Mouse (Mus musculus): ENCODE data around the gene Kmt2a. TPM values are rescaled to one million over a fixed set of nuclear protein-coding genes. Genes with fewer than 3 reads are reported as not detected.
"Not testable (repeated sequence)": the region's sequence is repeated elsewhere in the genome, so short reads cannot be mapped to it uniquely, and the experiment has no call there.

The Kmt2a gene
- total RNA-seq, 2 experiments from 2014 or later = 22.9 to 23.5 TPM

DNA sequence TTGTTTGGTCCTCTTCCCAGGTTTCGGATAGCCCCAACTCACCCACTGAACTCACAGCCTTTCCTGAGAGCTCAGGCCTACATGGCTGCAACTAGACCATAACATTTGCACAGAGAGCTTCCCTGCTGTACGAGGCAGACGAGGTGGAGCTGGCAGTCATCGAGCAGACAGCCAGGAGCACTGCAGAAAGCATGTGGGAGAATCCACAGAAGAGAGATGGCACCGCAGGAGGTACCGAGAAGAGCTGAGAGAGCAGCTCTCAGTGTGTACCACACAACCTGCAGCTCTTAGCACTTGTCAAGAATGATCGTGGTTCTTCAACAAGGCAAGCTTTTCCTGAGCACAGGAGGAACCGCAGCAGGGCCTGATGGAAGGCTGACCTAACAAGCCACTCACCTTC is 66.9 kb downstream of the Kmt2a start:
- no peak for DNase-seq

- DNase-seq = no peak
Observed at GRCm38 (mm10) chr9:44810316-44810715, 70.8 kb downstream of the Kmt2a start.

GRCm38 (mm10) chr9:44807778-44808177 is 73.3 kb downstream of the Kmt2a start:
- no peak for DNase-seq

DNA sequence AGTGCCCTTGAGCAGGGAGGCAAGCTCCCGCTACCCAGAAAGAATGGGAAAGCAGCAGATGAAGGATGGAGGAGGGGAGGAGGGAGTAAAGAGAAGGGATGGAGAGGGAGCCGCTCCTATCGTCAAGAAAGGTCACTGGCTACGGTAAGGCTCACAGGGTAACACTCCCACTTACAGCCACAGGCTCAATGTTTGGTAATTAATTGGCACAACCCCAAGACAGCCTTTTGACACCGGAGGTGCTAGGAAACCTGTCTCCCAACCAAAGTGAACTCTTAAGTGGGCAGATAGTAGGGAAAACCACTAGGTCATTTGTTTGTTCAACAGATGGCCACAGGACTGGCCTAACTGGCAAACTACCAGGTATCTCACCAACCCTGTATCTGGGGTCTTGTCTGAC is 74.0 kb downstream of the Kmt2a start:
- no peak for DNase-seq

DNA sequence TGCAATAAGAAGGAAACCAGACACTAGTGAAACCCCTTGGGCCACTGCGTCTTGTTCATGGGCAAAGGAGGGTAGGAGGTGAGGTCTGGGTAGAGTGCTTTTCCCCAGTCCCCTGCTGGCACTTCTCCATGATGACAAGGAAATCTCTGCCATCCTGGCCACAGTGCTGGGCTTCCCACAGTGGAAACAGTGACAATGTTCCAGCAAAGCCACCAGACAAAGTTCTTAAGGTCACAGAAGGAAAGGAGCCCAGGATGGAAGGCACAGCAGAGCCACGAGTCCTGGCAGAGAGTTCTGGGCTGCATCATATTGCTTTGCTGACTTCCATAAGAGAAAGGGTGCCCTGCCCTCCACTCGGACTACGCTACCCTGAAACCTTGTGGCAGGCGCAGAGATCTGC is 75.6 kb downstream of the Kmt2a start:
- no peak for DNase-seq

DNA sequence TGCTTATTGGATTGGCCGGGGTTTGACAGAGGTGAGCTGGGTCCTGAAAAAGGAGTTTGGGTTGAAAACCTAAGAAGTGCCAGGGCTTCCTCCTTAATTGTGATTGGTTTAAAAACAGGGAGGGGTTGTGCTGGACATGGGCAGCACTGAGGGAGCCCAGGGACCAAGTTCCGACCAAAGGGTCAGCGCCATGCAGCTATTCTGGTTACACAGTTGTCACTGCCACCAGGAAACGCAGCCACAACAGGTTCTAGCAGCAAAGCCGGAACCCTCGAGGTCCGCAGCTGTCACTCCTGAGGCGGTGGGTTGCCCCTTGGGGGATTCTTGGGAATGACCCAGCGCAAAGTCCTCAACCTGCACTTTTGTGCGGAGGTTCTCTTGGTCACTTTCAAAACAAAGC is 76.4 kb downstream of the Kmt2a start:
- DNase-seq = no peak

DNA sequence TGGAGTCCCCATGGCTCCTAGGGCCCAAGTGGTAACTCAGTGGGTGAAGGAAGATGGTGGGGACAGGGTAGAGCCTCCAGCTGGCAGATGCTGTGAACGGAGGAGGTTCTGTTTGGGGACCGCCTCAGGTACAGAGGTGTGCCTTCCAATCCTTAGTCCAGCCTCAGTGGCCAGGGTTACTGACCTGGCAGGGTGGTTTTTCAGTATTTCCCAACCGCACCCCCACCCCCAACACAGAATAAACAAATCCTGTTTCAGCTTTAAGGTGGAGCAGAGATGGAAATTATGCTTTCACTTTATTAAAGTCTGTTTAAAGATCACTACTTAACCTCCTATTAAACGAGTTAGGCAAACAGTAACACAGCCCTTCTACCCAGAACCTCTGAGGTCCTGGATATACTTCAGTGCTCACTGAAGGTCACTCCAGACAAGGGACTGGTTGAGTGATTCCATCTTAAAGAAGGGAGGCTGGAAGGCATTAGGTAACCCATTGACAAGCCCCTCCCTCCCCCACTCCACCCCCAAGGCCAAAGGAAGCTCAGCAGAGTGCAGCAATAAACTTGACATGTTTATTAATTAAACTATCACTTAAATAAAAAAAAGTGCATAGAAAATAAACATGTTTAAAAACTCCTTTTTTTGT is 78.2 kb downstream of the Kmt2a start, which contains the start of gene Ttc36:
Ttc36 (minus strand) TSS at position 265 of the 643 bp plus-strand sequence.
- DNase-seq = no peak

DNA sequence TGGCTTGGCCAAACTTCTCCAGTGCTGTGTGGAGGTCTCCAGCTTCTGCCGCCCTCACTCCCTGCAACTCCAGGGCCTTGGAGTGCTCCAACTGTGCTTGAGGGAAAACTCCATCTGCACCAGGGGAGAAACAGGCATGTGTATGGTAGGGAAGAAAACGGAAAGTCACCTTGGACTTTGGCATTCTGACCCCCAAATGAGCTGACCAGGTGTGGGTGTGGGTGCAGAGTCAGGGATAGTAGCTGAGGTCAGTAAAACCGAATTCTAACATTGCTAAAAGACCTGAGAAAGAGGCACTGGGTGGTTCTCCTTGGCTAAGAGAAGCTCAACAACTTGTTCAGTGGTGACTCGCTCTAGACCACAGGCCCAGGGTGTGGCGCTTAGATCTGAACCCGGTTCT is 79.4 kb downstream of the Kmt2a start:
- DNase-seq = no peak

DNA sequence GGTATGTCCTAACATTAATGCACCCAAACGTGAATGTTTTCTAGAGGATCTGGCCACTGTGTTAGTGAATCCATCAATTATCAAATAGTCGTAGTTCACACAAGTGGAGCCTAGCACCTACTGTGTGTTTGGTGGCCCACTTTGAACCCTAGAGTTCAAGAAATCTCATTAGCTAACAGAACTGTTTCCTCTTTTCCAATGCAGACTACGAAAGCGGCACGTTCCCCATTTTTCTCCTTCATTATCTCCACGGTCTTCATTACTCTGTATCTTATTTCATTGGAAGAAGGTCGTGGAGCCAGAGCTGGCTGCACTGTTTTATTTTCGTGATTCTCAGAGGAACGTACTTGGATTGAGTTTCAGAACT is 81.2 kb downstream of the Kmt2a start:
- no peak for DNase-seq

- DNase-seq = peak; percentile 83
Observed at GRCm38 (mm10) chr9:44799102-44799957, 81.8 kb downstream of the Kmt2a start, which contains the start of gene Tmem25. Gene Tmem25 (minus strand): TSS chr9:44799307.

DNA sequence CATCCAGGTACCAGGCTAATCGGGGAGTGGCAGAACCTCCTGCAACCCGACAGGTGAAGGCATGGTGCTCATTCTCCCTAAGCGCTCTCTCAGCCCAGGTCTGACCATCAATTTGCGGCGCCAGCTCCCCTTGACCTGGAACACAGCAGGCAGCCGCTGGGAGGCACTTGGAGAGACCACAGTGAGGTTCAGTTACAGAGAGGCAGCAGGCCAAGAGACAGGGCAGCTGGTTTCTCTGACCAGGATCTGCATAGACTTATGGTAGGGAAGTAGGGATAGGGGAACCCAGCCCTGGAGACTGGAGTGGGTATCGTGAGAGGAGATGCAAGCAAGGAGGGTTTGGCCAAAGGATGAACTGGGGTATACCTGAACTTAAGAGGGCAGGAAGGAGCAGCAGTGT is 82.8 kb downstream of the Kmt2a start:
- DNase-seq = no peak

- DNase-seq = no peak
Observed at GRCm38 (mm10) chr9:44792842-44793241, 88.3 kb downstream of the Kmt2a start.

DNA sequence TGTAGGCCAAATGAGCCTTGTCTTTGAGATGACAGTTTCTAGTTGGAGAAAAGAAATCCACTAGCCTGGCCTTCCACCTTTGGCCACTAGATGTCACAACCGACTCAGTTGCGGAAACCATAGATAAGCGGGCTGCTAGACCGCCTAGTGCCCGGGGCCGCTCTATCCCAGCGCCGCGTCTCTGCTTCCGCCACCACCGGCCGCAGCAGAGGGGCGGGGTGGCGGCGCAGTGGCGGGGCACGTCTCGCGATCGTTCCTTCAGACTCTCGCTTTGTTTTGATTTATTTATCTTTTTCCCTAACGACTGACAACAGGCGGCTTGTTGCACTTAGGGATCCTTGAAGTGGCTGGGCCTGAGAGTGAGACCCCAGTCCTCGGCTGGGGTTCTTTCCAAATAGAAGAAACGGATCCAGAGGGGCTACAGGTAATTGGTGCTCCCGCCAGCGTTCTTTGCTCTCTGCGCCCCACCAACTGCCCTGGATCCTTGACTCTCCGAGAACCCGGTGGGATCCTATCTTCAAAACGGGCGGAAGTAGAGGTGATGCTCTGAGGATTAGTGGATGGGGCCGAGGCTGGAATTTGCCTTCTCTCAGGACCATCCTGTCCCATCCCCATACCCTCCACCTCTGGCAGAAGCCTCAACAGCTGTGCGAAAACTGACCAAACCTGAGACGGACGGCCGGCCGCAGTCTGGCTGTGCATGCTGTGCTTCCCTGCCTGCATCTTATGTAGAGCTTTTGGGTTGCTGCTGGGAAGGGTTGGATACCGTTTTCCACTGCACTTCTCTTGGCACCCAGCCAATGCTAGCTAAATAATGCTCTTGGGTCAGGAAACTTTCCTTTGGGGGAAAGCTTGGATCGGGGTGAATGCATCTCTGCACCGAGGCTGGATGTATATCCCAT is 108.1 kb downstream of the Kmt2a start:
- peak; percentile 96 for DNase-seq

GRCm38 (mm10) chr9:44772392-44772749 is 108.7 kb downstream of the Kmt2a start:
- DNase-seq = no peak

GRCm38 (mm10) chr9:44771376-44771775 is 109.7 kb downstream of the Kmt2a start:
- DNase-seq = no peak

GRCm38 (mm10) chr9:44768029-44768394 is 113.1 kb downstream of the Kmt2a start:
- DNase-seq = not testable (repeated sequence)

- DNase-seq = peak; percentile 86
Observed at GRCm38 (mm10) chr9:44767101-44768028, 113.7 kb downstream of the Kmt2a start, which contains the start of the genes Arcn1 and Ift46. Gene Arcn1 (minus strand): TSS chr9:44767845. Gene Ift46 (plus strand): TSS chr9:44767908.

DNA sequence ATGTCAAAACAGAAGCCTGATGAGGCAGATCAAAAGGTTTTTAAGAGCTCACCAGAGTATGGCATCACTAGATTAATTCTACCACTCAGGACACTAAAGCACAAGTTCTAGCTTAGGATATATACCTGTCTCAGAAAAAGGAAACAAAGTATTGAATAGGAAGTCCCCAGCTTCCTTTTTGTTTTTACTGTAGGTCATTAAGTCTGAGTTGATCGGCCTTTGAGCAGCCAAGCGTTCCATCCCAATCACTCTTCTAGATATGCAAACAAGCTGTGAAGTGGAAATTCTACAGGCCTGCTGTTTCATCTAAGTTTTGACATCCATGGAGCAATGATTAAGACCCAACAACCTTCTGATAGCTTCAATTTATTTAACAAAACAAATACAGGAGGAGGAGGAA is 120.2 kb downstream of the Kmt2a start:
- DNase-seq = no peak
